Mouse (Mus musculus): ENCODE measurements around the gene Fibp.

Fibp gene

DNA sequence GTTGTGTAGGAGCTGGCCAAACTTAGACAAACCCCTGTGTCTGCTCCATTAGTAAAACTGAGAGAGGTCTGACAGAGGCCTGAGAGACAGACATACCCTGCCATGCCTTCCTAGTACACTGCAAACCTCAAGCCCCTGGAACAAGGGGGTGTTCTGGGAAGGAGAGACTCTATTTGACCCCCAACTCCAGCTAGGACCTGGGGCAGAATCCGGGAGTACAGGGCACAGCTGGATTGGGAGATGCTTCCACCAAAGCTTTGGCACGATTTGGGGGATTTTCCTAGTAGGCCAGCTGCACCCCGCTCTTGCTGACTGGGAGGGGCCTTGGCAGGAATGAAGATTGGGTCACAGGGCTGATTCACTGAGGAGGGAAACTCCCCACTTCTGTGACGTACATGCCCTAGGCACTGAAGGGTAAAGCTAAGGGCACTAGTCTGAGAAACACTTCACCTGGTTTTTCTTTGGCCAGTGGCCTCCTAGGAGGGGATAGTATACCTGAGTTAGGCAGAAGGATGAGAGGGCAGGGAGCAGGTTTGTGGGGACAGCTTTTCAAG lies 28.4 kb upstream of the Fibp start:
- no peak for DNase-seq (ENCODE audit: low read depth, low spot score)

- DNase-seq (ENCODE audit: low read depth, low spot score), result no peak
These were observed 27.2 kb upstream of the Fibp start for GRCm38 (mm10) chr19:5432992-5433852.

DNA sequence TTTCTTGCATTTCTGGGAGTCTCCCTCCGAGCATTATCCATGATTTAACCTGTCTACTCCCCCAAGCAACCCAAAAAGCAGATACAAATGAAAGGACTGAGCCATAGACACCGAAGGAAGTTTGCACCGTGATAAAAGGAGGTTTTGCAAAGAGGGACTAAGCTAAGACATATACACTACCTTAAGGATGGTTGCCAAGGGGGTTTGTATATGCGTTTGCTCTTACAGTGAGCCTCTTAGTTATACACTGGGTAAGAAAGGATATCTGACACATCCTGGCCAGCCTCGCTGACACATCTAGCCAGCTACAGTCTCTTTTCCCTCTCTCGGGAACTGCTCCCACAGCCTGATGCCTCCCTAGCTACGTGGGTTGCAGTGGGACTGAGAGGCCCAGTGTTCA lies 26.5 kb upstream of the Fibp start:
- DNase-seq (ENCODE audit: low read depth, low spot score), result no peak

DNA sequence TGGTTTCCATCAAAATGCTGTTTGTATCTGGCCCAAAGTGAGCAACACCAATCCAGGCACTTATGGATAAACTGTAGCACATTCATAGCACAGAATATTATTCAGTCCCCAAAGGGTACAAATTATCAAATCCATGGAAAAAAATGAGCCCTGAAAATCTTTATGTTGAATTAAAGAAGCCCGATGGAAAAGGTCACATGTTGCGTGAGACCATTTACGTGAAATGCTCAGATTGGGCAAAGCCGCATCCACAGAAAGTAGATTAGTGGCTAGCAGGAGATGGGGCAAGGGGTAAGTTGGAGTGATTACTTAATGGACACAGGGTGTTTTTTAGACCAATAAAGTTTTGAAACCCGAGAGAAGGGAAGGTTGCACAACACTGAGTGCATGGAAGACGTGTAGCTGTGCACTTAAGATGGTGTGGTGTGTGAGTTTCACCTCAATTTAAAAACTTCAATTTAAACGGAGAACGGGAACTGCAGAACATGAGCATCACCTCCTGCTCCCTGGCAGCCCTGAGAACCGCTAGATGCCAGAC lies 16.0 kb upstream of the Fibp start:
- no peak for DNase-seq (ENCODE audit: low read depth, low spot score)

DNA sequence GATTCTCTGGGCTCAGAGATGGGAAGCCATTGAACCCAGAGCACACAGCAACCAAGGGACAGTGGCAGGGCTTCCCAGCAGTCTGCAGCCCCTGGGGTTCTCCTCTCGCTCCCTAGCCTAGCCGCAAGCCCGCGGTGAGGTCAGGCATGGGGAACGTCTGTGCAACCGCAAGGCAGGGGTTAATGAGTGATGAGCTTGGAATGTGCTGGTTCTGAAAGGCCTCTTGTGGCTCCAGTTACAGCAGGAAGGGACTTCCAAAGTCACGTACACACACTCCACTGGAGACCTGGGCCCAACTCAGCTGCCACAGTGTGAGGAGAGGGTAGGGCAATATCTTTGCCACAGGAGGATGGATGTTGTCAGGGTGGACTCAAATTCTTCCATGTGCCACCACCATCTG lies 15.5 kb upstream of the Fibp start:
- no peak for DNase-seq (ENCODE audit: low read depth, low spot score)

GRCm38 (mm10) chr19:5445747-5446146 lies 14.7 kb upstream of the Fibp start:
- DNase-seq (ENCODE audit: low read depth, low spot score), result no peak

- DNase-seq (ENCODE audit: low read depth, low spot score), result no peak
These were observed 12.7 kb upstream of the Fibp start, which contains the start of gene Fosl1 for GRCm38 (mm10) chr19:5447515-5448353. Gene Fosl1 (plus strand): TSS chr19:5447547.

GRCm38 (mm10) chr19:5448354-5449150 lies 11.9 kb upstream of the Fibp start:
- no peak for DNase-seq (ENCODE audit: low read depth, low spot score)

GRCm38 (mm10) chr19:5449673-5450072 lies 10.7 kb upstream of the Fibp start:
- DNase-seq (ENCODE audit: low read depth, low spot score), result no peak

- DNase-seq (ENCODE audit: low read depth, low spot score), result no peak
These were observed 8.6 kb upstream of the Fibp start for GRCm38 (mm10) chr19:5451766-5452165.

- no peak for DNase-seq (ENCODE audit: low read depth, low spot score)
These were observed 5.4 kb upstream of the Fibp start for GRCm38 (mm10) chr19:5455037-5455436.

DNA sequence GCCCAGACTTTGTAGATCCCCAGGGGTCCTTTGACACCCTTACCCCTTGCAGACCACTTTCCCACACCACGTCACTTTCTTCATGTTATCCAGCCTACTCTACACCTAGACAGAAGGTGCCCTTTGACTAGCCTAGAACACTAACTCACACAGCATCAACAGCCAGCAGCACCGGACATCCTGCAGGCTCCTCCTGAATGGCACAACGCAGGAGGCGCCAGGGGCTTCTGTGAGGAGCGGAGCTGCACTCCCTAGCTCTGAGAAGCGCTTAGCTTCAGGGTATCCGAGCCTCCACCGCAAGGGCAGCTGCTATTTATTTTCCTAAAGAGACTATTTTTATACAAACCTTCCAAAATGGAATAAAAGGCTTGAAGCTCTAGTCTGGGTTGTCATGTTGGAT lies 4.8 kb upstream of the Fibp start:
- DNase-seq (ENCODE audit: low read depth, low spot score), result no peak

DNA sequence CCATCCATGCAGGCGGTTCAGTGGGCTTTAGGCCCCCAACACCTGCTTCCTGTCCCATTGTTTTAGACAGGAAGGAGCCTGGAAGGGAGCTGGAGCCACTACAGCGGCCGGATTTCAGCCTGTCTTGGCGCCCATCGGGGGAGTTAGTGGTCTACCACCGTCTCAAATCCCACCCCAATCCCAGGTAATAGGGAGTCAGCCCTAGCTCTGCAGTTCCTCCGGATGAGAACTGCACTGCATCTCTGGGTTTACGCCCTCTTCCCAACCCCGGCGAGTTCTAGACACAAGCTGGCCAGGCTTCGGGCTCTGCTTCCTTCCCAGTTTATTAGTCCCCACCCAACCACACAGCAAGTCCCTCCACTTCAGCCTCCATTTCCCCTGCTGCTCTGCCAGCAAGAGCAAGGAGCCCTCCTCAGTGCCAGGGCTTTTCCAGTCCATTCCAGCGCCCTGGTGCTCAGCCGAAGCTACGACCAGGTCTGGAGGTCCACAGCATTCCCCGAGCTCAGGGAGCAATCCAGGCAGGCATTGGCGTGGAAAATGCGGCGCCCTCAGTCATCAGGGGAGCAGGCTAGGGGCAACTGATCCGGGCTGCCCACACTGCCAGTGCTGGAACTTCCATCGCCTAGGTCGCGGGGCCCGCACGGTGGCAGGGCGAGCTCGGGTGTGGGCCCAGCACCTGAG lies 4.0 kb upstream of the Fibp start:
- no peak for DNase-seq (ENCODE audit: low read depth, low spot score)

DNA sequence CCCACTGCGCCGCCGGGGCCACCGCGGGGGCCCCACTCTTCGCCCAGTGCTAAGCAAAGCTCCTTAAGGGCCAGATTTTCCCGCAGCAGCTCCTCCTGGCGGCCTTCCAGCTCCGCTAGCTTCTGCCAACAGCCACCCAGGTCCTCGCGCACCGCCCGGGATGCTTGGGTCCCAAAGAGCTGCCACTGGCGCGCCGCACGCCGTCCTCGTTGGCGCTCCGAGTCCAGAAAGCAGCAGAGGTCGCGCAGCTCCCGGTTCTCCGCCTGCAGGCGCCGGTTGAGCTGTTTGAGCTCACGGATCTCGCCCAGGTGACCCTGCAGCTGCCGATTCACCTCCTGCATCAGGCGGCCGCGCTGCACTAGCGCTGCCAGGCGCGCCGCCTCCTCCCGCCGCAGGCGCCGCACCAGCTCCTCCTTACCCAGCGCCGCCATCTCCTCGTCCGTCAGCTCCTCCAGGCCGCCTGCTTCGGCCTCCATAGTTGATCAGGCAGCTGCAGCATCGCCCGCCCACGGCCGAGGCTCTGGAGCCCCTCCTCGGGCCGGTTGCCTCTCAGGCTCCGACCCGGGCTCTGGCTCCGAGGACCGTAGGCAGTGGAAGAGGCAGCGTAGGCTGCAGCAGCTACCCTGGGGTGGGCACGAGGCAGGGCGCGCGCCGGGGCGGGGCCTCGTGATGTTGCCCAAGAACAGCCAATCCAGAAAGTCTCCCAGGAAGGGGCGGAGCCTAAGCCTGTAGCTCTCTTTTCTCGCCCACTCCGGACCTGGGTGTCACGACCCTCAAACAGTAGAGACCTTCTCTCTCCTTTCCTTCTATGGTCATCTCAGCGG lies 3.3 kb upstream of the Fibp start:
- peak; percentile 93 for DNase-seq (ENCODE audit: low read depth, low spot score)

- DNase-seq (ENCODE audit: low read depth, low spot score), result no peak
These were observed 2.5 kb upstream of the Fibp start, which contains the start of gene Ccdc85b for GRCm38 (mm10) chr19:5457746-5458442. Gene Ccdc85b (minus strand): TSS chr19:5457894.

DNA sequence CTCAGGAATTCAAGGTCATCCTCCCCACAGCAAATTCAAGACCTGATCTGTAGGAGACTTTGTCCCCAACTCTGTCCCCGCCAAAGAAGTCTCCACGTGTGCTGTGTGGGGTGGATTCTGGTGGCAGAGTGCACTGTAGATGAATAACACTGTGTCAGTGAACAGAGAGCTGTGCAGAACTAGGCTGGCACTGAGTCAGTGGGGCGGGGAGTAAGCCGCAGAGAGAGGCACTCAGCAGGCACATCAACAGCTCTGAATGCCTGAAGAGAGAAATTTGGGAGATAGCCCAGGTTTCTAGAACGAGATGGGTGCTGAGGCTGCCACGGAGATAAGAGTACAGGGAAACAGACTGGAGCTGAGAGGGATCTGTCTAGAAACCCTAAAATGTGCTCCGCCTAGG lies 1.4 kb upstream of the Fibp start:
- DNase-seq (ENCODE audit: low read depth, low spot score), result no peak

DNA sequence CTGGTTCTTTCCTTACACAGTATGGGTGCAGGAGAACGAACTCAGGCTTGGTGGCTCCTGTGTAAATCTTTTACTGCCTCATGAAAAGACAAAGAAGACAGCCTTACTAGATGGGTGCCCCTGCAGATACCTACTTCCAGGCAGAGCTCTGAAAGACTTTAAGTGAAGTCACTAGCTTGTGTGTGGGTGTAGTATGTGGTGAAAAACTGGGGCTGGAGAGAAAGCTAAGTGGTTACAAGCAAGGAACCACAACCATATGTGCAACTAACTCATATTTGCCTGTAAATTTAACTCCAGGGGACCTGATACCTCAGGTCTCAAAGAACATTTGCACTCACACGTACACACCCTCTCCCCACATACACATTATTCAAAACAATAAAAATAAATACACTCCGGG lies 519 bp upstream of the Fibp start:
- no peak for DNase-seq (ENCODE audit: low read depth, low spot score)

GRCm38 (mm10) chr19:5461411-5461810 lies 996 bp downstream of the Fibp start:
- DNase-seq (ENCODE audit: low read depth, low spot score), result no peak

GRCm38 (mm10) chr19:5463212-5463611 lies 2.8 kb downstream of the Fibp start:
- no peak for DNase-seq (ENCODE audit: low read depth, low spot score)

Data from skeletal muscle tissue, adult 2 months (tissue).